Mouse (Mus musculus): Measurements from ENCODE around the gene Olfr355. TPM values are rescaled to one million over a fixed set of nuclear protein-coding genes. Genes with fewer than 3 reads are reported as not detected.

The Olfr355 gene
- total RNA-seq (2023): not detected

GRCm38 (mm10) chr2:36928797-36929196 is at the start of gene Olfr355:
Gene Olfr355, minus strand, starts transcription at chr2:36928897.

DNA sequence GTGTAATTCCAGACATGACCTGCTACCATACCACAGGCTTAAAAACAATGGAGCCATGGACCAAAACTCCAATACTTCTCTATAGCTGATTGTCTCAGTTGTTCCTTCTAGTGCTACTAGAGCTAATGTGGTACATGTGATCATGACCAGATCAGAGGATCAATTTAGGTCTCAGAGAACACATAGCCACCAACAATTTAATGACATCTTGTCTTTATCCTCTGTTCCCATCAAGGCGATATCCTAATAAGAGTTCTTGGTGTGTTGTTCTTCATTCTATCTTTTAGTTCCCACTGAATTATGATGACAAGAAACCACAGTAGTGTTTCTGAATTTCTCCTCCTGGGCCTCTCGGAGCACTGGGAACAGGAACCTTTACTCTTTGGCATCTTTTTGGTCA is 8.1 kb upstream of the Olfr355 start, which contains the start of gene Olfr356:
Olfr356 (plus strand) TSS at position 301 of the 400 bp plus-strand sequence.

GRCm38 (mm10) chr2:36905380-36905779 is 23.3 kb downstream of the Olfr355 start, which contains the start of gene Olfr354:
Gene Olfr354, plus strand, starts transcription at chr2:36905680.

GRCm38 (mm10) chr2:36892836-36893235 is 35.9 kb downstream of the Olfr355 start, which contains the start of gene Olfr353:
Gene Olfr353, minus strand, starts transcription at chr2:36892936.

Other genes starting within 250 kb of the Olfr355 start
- gene Olfr346, start 243.1 kb downstream of the Olfr355 start, total RNA-seq (2023): not detected
- not detected for gene Olfr347, start 197.0 kb downstream of the Olfr355 start, total RNA-seq (2023)
- not detected for gene Olfr348, start 144.6 kb downstream of the Olfr355 start, total RNA-seq (2023)
- gene Olfr50, start 138.4 kb downstream of the Olfr355 start, total RNA-seq (2023): not detected
- gene Olfr3, start 111.9 kb downstream of the Olfr355 start, total RNA-seq (2023): not detected
- not detected for gene Olfr350, start 82.6 kb downstream of the Olfr355 start, total RNA-seq (2023)
- gene Olfr351, start 66.2 kb downstream of the Olfr355 start, total RNA-seq (2023): not detected
- not detected for gene Olfr352, start 60.4 kb downstream of the Olfr355 start, total RNA-seq (2023)
- not detected for gene Olfr353, start 36.0 kb downstream of the Olfr355 start, total RNA-seq (2023)
- gene Olfr354, start 23.2 kb downstream of the Olfr355 start, total RNA-seq (2023): not detected
- not detected for gene Olfr356, start 8.2 kb upstream of the Olfr355 start, total RNA-seq (2023)
- gene Olfr357, start 64.9 kb upstream of the Olfr355 start, total RNA-seq (2023): not detected
- gene Olfr358, start 80.4 kb upstream of the Olfr355 start, total RNA-seq (2023): not detected
- gene Olfr360, start 136.8 kb upstream of the Olfr355 start, total RNA-seq (2023): not detected
- gene Olfr361, start 160.4 kb upstream of the Olfr355 start, total RNA-seq (2023): not detected
- not detected for gene Olfr362, start 189.0 kb upstream of the Olfr355 start, total RNA-seq (2023)
- not detected for gene Olfr364-ps1, start 210.4 kb upstream of the Olfr355 start, total RNA-seq (2023)